Mouse (Mus musculus): ENCODE results near the gene Endog. TPM values are rescaled to one million over a fixed set of nuclear protein-coding genes. Genes with fewer than 3 reads are reported as not detected.
A peak's percentile ranks its signal among the peaks of the same experiment; 100 is the strongest.

The Endog gene
- polyA plus RNA-seq, 1 experiment, result 16.4 TPM

DNA sequence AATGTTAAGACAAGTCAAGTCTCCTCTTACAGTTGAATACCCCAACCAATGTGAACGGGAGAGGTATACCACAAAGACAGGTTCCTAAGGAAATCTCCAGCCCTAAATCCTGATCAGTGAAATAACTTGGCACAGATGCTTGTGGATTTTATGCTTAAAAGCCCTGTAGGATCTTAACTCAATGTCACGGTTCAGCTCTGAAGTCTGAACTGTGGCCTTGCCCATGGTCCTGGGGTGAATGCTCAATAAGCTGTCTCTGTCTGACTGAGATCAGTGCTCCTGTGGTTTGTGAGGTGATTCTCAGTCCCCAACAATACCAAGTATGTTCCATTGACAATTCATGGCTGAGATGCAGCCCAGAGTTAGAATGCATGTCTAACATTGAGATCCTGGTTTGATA lies 11.1 kb downstream of the Endog start:
- peaks cover 18% of the 10 kb centered on the region for H3K36me3 ChIP-seq (replicated peaks; ENCODE audit: low read length)
- no peaks in the 10 kb centered on the region for H3K27me3 ChIP-seq (replicated peaks)
- peaks cover 7% of the 10 kb centered on the region for H3K9me3 ChIP-seq
- no peak overlapping the region for H3K4me3 ChIP-seq (replicated peaks)
- no peak for TF ChIP-seq GATA1 (IDR thresholded peaks at IDR 0.05; ENCODE audit: borderline replicate concordance, low read length)
- TF ChIP-seq FLI1 (IDR thresholded peaks at IDR 0.05; ENCODE audit: low read length), result no peak
- peaks cover 40% of the 10 kb centered on the region for H3K4me1 ChIP-seq

DNA sequence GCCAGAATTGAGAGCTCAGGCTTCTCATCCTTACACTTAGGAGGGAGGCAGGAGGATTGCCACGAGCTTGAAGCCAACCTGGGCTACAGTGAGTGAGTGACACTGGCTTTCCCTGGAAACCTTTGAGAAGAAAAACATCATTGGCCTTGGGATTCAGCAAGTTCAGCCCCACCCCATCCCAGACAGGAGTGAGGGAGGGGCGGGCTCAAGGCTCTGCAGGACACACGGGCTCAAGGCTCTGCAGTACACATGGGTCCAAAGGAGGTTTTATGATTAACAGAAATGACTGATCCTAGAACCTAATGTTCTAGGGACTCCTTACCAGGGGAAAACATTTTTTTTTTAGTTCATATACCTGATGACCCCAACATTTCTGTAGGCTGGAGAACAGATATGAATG lies 12.4 kb downstream of the Endog start:
- no peaks in the 10 kb centered on the region for H3K27me3 ChIP-seq (replicated peaks)
- peaks cover 7% of the 10 kb centered on the region for H3K9me3 ChIP-seq
- H3K4me3 ChIP-seq (replicated peaks), result no peak overlapping the region
- TF ChIP-seq GATA1 (IDR thresholded peaks at IDR 0.05; ENCODE audit: borderline replicate concordance, low read length) (no peak), FLI1 (IDR thresholded peaks at IDR 0.05; ENCODE audit: low read length) (no peak)
- H3K4me1 ChIP-seq, result peaks cover 38% of the 10 kb centered on the region
- peaks cover 20% of the 10 kb centered on the region for H3K36me3 ChIP-seq (replicated peaks; ENCODE audit: low read length)

DNA sequence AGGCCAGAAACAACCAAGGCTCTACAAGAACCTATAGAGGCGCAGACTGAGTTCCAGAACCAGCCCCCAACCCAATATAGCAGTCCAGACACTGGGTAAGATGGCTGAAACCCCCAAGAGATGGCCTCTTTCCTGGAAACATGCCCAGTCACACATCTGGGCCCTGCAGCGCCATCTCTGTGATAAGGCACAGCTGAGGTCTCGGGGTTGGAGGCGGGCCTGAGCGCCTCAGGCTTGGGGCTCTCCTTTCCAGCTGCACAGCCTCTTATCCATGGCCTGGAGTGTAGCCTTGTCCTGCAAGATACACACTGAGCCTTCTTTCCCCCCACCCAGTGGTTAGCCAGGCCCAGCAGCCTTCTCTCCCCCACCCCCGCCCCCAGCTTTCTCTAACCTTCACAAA lies 14.0 kb downstream of the Endog start:
- H3K9me3 ChIP-seq, result peaks cover 7% of the 10 kb centered on the region
- TF ChIP-seq GATA1 (IDR thresholded peaks at IDR 0.05; ENCODE audit: borderline replicate concordance, low read length) (no peak), FLI1 (IDR thresholded peaks at IDR 0.05; ENCODE audit: low read length) (no peak)
- peaks cover 26% of the 10 kb centered on the region for H3K36me3 ChIP-seq (replicated peaks; ENCODE audit: low read length)
- no peak overlapping the region for H3K4me3 ChIP-seq (replicated peaks)
- no peaks in the 10 kb centered on the region for H3K27me3 ChIP-seq (replicated peaks)
- peaks cover 41% of the 10 kb centered on the region for H3K4me1 ChIP-seq

DNA sequence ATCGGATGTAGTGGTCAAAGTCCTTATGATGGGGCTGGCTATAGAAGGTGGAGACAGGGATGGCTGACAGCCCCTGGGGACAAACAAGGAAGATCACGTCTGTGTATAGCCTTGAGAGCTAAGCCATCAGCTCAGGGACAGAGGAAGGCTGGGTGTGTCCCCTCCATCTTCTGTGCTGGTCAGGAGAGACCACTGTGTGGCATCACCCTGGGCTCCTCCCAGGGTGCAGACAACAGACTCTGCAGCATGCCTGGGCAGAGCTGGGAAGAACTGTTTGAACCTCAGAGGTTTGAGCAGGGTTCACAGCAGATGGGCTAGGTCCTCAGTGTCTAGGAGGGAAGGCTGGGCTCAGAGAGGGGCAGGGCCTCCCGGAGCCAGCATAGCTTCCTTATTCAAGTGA lies 14.4 kb downstream of the Endog start:
- Histone ChIP-seq H3K9me3 (peaks cover 9% of the 10 kb centered on the region), H3K4me3 (replicated peaks) (peak overlapping the region; percentile 46), H3K27me3 (replicated peaks) (no peaks in the 10 kb centered on the region), H3K36me3 (replicated peaks; ENCODE audit: low read length) (peaks cover 26% of the 10 kb centered on the region), H3K4me1 (peaks cover 41% of the 10 kb centered on the region)
- TF ChIP-seq GATA1 (IDR thresholded peaks at IDR 0.05; ENCODE audit: borderline replicate concordance, low read length) (no peak), FLI1 (IDR thresholded peaks at IDR 0.05; ENCODE audit: low read length) (no peak)

DNA sequence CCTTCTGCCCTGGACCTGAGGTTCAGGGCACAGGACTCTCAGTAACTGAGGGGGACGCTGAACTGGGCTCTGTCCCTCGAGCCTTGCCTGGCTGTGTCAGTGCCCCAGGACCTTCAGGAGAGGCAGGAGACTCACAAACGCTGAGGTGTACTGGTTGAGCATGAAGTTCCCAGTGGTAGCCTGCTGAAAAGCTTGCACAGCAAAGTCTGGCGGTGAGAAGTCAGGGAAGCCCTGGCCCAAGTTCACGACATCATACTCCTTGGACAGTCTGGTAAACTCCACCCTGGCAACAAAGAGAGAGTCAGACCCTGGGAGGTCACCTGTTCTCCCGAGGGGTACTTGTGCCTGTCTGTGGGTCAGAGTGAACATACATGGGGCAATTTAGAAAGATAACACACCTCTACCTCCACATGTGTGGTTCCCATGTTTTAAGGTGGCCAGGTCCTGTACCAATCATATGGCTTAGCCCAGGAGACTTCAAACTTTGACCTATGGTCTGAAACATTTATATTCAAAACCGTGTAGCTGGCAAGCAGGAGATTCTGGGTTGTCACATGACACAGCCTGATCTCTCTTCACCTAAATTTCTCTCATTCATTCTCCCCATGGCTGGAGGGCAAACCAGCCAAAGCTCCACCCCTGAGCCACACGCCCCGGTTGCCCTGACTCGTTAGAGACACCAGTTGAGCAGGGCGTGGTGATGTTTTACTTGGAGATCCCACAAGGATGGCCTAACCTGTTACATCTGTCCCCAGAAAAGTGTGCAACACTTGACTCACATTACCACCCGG lies 20.7 kb downstream of the Endog start:
- peaks cover 33% of the 10 kb centered on the region for H3K4me1 ChIP-seq
- H3K36me3 ChIP-seq (replicated peaks; ENCODE audit: low read length), result peaks cover 15% of the 10 kb centered on the region
- no peak overlapping the region for H3K4me3 ChIP-seq (replicated peaks)
- H3K9me3 ChIP-seq, result peaks cover 8% of the 10 kb centered on the region
- TF ChIP-seq FLI1 (IDR thresholded peaks at IDR 0.05; ENCODE audit: low read length) (no peak), GATA1 (IDR thresholded peaks at IDR 0.05; ENCODE audit: borderline replicate concordance, low read length) (no peak)
- H3K27me3 ChIP-seq (replicated peaks), result peaks cover 3% of the 10 kb centered on the region

DNA sequence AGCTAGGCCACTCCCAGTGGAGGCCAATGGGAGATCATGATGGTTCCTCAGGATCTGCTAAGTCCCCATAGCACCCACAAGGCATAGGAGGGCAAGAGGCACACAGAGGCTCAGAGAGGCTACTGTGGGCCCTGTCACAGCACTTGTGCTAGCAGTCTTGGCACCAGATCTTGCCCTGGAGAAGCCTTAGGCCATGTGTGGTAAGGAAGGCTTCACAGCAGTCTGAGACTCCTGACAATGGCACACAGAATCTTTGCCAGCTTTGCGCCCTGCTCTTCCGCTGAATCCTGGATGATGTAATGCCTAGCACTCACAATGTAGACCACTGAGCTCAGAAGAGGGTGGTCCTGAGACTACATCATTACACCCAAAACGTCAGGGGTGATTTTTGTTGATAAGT lies 23.4 kb downstream of the Endog start:
- TF ChIP-seq FLI1 (IDR thresholded peaks at IDR 0.05; ENCODE audit: low read length) (no peak), GATA1 (IDR thresholded peaks at IDR 0.05; ENCODE audit: borderline replicate concordance, low read length) (no peak)
- Histone ChIP-seq H3K27me3 (replicated peaks) (peaks cover 3% of the 10 kb centered on the region), H3K9me3 (peaks cover 8% of the 10 kb centered on the region), H3K36me3 (replicated peaks; ENCODE audit: low read length) (peaks cover 12% of the 10 kb centered on the region), H3K4me1 (peaks cover 35% of the 10 kb centered on the region), H3K4me3 (replicated peaks) (no peak overlapping the region)

DNA sequence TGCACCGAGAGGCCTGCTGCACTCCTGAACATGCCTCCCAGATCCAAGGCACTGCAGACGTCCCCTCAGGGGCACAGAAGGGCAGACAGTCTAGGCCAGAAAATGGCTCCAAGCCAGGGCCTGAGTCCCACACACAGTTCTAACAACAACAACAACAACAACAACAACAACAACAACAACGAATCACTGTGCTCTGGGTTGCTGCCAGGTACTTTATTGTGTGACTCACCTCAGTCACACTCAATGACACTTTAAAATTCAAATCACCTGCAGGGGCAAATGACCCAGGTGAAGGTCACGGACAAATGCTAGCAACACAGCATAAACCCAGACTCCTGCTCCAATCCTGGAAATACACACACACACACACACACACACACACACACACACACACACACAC lies 26.7 kb downstream of the Endog start:
- TF ChIP-seq FLI1 (IDR thresholded peaks at IDR 0.05; ENCODE audit: low read length), result no peak
- TF ChIP-seq GATA1 (IDR thresholded peaks at IDR 0.05; ENCODE audit: borderline replicate concordance, low read length), result no peak
- Histone ChIP-seq H3K36me3 (replicated peaks; ENCODE audit: low read length) (no peaks in the 10 kb centered on the region), H3K4me1 (peaks cover 41% of the 10 kb centered on the region), H3K4me3 (replicated peaks) (no peak overlapping the region), H3K9me3 (no peaks in the 10 kb centered on the region), H3K27me3 (replicated peaks) (no peaks in the 10 kb centered on the region)

DNA sequence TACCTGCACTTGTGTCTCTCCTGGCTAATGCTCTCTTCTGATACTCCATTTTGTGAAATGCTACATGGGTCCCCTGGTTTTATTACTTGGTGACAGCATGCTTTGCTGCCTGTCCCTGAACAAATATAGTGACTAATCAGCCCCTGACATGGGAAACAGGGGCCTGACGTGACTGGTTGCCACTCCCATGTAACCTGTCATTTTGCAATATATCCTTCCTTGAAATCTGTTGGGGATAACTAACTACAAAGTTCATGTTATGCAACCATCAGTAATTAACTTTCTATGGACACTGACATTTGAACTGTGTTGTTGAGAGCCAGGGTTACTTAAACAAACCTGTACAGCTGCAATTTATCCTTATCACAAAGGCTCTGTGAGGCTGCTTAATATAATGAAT lies 28.7 kb downstream of the Endog start:
- Histone ChIP-seq H3K27me3 (replicated peaks) (no peaks in the 10 kb centered on the region), H3K4me3 (replicated peaks) (no peak overlapping the region), H3K36me3 (replicated peaks; ENCODE audit: low read length) (no peaks in the 10 kb centered on the region), H3K9me3 (no peaks in the 10 kb centered on the region), H3K4me1 (peaks cover 52% of the 10 kb centered on the region)
- TF ChIP-seq GATA1 (IDR thresholded peaks at IDR 0.05; ENCODE audit: borderline replicate concordance, low read length) (no peak), FLI1 (IDR thresholded peaks at IDR 0.05; ENCODE audit: low read length) (no peak)

DNA sequence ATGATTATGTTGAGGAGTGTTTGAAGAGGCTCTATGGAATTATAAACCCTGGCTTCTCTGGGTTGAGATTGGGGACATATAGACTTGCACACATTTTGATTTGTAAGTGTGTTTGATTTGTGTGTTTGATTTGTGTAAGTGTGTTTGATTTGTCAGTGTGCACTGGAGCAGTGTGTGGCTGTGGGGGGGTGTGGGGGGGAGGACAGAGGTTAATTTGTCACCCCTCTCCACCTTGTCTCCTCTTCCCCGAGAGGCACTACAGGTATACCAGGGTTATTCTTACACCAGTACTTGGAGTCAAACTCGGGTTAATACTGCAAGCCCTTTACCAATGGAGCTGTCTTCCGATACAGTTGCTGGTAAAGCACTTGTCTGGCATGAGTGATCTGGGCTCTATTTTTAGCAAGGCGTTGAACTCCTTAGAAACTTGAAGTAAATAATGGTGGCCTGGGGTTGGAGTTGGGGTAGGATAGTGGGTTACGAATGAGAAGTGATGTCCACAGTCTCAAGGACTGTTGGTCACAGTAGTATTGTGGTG lies 29.2 kb downstream of the Endog start:
- Histone ChIP-seq H3K4me3 (replicated peaks) (no peak overlapping the region), H3K36me3 (replicated peaks; ENCODE audit: low read length) (no peaks in the 10 kb centered on the region)

DNA sequence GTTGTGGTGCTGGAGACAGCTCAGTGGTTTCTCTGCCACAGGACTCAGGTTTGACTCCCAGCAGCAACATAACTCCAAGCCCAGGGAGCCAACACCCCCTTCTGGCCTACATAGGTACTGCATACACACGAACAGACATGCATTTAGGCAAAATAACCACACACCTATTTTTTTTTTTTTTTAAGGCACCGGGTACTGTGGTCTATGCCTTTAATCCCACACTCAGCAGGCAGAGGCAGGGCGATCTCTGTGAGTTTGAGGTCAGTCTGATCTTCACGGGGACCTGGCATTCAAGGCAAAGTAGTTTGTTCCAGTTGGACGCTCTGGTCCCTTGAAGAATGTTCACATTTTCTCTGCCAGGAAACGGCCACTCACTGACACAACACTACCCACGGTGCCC lies 32.1 kb downstream of the Endog start:
- H3K4me1 ChIP-seq, result peaks cover 64% of the 10 kb centered on the region
- no peaks in the 10 kb centered on the region for H3K9me3 ChIP-seq
- no peak overlapping the region for H3K4me3 ChIP-seq (replicated peaks)
- no peaks in the 10 kb centered on the region for H3K36me3 ChIP-seq (replicated peaks; ENCODE audit: low read length)
- peaks cover 9% of the 10 kb centered on the region for H3K27me3 ChIP-seq (replicated peaks)
- TF ChIP-seq GATA1 (IDR thresholded peaks at IDR 0.05; ENCODE audit: borderline replicate concordance, low read length) (no peak), FLI1 (IDR thresholded peaks at IDR 0.05; ENCODE audit: low read length) (no peak)

More for the DNA sequence above, 29.2 kb downstream of the Endog start:
- Histone ChIP-seq H3K9me3 (no peaks in the 10 kb centered on the region), H3K4me1 (peaks cover 57% of the 10 kb centered on the region), H3K27me3 (replicated peaks) (no peaks in the 10 kb centered on the region)
- TF ChIP-seq GATA1 (IDR thresholded peaks at IDR 0.05; ENCODE audit: borderline replicate concordance, low read length) (no peak), FLI1 (IDR thresholded peaks at IDR 0.05; ENCODE audit: low read length) (no peak)

All from megakaryocyte, embryonic 14.5 days (primary cell).